Mouse (Mus musculus) retina, postnatal 1 day (tissue): Measurements from ENCODE around the gene Vmn1r193.
"Not testable (repeated sequence)": the region's sequence is repeated elsewhere in the genome, so short reads cannot be mapped to it uniquely, and the experiment has no call there.

Experiments
- DNase-seq: peaks from one replicate; pipeline ENCODE4 v3.0.0-alpha.2; 2012

Vmn1r193 gene

GRCm38 (mm10) chr13:22223060-22223459 is at the start of gene Vmn1r193:
Gene Vmn1r193 (minus strand): TSS chr13:22223160.
- not testable (repeated sequence) for DNase-seq

GRCm38 (mm10) chr13:22271721-22272120 is 48.8 kb upstream of the Vmn1r193 start:
- DNase-seq = no peak

GRCm38 (mm10) chr13:22270222-22270621 is 47.3 kb upstream of the Vmn1r193 start, which contains the start of gene Vmn1r195:
Gene Vmn1r195 (plus strand): TSS chr13:22270522.
- DNase-seq = not testable (repeated sequence)

GRCm38 (mm10) chr13:22243915-22244314 is 21.0 kb upstream of the Vmn1r193 start, which contains the start of gene Vmn1r194:
Gene Vmn1r194 (plus strand): TSS chr13:22244215.
- no peak for DNase-seq

- DNase-seq = not testable (repeated sequence)
These were observed 30.2 kb downstream of the Vmn1r193 start for GRCm38 (mm10) chr13:22192756-22193155.

GRCm38 (mm10) chr13:22191041-22191440 is 31.9 kb downstream of the Vmn1r193 start, which contains the start of gene Vmn1r192:
Gene Vmn1r192 (minus strand): TSS chr13:22191141.
- DNase-seq = no peak

- DNase-seq = no peak
These were observed 32.6 kb downstream of the Vmn1r193 start for GRCm38 (mm10) chr13:22190385-22190784.

GRCm38 (mm10) chr13:22189313-22189712 is 33.6 kb downstream of the Vmn1r193 start:
- no peak for DNase-seq

GRCm38 (mm10) chr13:22183869-22184268 is 39.1 kb downstream of the Vmn1r193 start, which contains the start of gene Vmn1r191:
Gene Vmn1r191 (minus strand): TSS chr13:22183969.
- no peak for DNase-seq

GRCm38 (mm10) chr13:22168416-22168815 is 54.5 kb downstream of the Vmn1r193 start:
- DNase-seq = no peak
